Comparison of ENCODE assay signal across 26 mouse cellular contexts in the genomic region with DNA sequence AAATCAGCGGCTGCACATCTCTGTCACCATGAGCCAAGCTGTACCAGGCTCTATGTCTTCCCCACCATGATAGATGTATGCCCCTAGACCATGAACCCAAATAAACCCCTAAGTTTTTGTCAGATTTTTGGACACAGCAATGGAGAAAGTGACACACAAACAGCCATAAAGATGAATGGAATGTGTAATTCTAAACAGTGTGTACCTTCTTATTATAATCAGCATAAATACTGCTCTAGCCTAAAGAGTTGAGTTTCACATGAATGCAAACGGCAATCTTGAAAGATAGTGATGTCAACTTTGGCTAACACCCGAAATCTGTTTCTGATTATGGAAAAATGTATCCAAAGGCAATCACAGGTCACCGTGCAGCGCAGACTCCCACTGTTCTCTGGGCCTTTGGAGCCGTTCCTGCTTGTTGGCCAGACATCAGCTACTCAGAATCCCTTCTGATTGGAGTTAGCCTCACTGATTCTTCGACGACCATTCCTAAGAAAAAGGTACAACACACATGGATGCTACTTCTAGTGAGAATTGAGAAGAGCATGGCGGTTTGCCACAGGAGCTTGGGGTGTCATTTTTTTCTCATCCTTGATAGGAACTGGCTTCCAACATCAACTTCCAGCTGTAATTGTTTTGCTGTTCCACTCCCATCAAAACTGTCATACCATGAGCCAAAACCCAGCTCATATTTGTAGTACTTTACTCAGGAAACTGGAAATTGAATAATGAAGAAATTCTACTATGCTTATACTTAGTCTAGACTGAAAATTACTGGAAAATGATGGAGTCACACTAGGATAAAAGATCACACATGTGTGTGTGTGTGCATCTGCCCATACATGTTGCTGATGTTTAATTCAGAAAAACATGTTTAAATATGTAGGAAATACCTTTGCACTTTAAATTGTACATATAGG. TPM values are rescaled to one million over a fixed set of nuclear protein-coding genes. Genes with fewer than 3 reads are reported as not detected.
DNase-seq lines count a peak whose midpoint lies in the region; ATAC-seq and TF ChIP-seq lines count a peak whose summit lies in the region.
"Had no signal": no experiment of that assay in that cellular context is flagged by ENCODE, and none has a peak within 500 bp of the region (broad histone marks: within the 10 kb centered on the region; RNA-seq: fewer than 3 reads in every experiment).

No protein-coding gene starts in this region.

- no peak for ATAC-seq in midbrain, embryonic 11.5 days (ENCODE audit: low FRiP score)
- no peak for ATAC-seq in midbrain, postnatal 0 days (ENCODE audit: low FRiP score)
- ATAC-seq in embryonic facial prominence, embryonic 12.5 days (ENCODE audit: insufficient number of reproducible peaks, insufficient read depth, low FRiP score, low TSS enrichment), result peak; percentile 47; the same call in 1 of the 2 replicates
- no peak; the same call in 1 of the 2 replicates for ATAC-seq in limb, embryonic 14.5 days (ENCODE audit: low FRiP score, low read depth)
- ATAC-seq in midbrain, embryonic 16.5 days, result no peak
- ATAC-seq: activated CD4-positive, CD25-positive, alpha-beta regulatory T cell, adult 4 months; forebrain, embryonic 14.5 days; inflammation-experienced regulatory T-cells, adult 6 months had no signal

- peak; percentile 44 for DNase-seq in heart, adult 11 months
- no peak for DNase-seq in heart, postnatal 25 days (ENCODE audit: low spot score)
- peak; percentile 35 for DNase-seq in midbrain, embryonic 11.5 days (ENCODE audit: low spot score, missing footprints)
- DNase-seq in midbrain, postnatal 0 days (ENCODE audit: low spot score), result no peak
- DNase-seq in limb, embryonic 14.5 days (ENCODE audit: low spot score), result peak; percentile 73
- no peak for DNase-seq in left cerebral cortex, postnatal 4 days
- DNase-seq: adrenal gland, postnatal 10 days; cerebellum, adult 18-20 months; cerebellum, postnatal 14 days; embryo, embryonic 11 days; gastrocnemius, postnatal 25 days; kidney, adult 18-20 months; layer of hippocampus, adult 9-11 months; liver, embryonic 13.5 days; lung, adult 2 months; lung, postnatal 36 days; midbrain, embryonic 14.5 days had no signal

- TF ChIP-seq POLR2A in limb, embryonic 14.5 days (IDR thresholded peaks at IDR 0.05; ENCODE audit: borderline replicate concordance, extremely low read depth, insufficient read depth, insufficient read length), result no peak

- H3K4me1 ChIP-seq in midbrain, embryonic 11.5 days (ENCODE audit: control insufficient read depth, insufficient read depth, low read length), result no peaks in the 10 kb centered on the region
- H3K4me1 ChIP-seq in midbrain, postnatal 0 days (ENCODE audit: insufficient read depth, low read length), result no peaks in the 10 kb centered on the region
- no peaks in the 10 kb centered on the region for H3K4me1 ChIP-seq in embryonic facial prominence, embryonic 12.5 days
- no peaks in the 10 kb centered on the region for H3K4me1 ChIP-seq in limb, embryonic 14.5 days (ENCODE audit: control insufficient read depth, insufficient read depth, low read length)
- no peaks in the 10 kb centered on the region for H3K4me1 ChIP-seq in midbrain, embryonic 16.5 days (ENCODE audit: control insufficient read depth, insufficient read depth, low read length)
- H3K4me1 ChIP-seq: hindbrain, embryonic 13.5 days; liver, embryonic 13.5 days; megakaryocyte, embryonic 14.5 days had no signal

- 88% methylated on average over 9 of the region's 9 CpGs for WGBS in midbrain, embryonic 11.5 days
- 84% methylated on average over 9 of the region's 9 CpGs for WGBS in midbrain, postnatal 0 days
- 43% methylated on average over 9 of the region's 9 CpGs for WGBS in embryonic facial prominence, embryonic 12.5 days
- 60% methylated on average over 9 of the region's 9 CpGs for WGBS in limb, embryonic 14.5 days
- WGBS in midbrain, embryonic 16.5 days, result 87% methylated on average over 9 of the region's 9 CpGs

- no peaks in the 10 kb centered on the region for H3K36me3 ChIP-seq in midbrain, embryonic 11.5 days (ENCODE audit: control insufficient read depth, insufficient read depth, low read length)
- H3K36me3 ChIP-seq in midbrain, postnatal 0 days (ENCODE audit: insufficient read depth, low read length), result no peaks in the 10 kb centered on the region
- no peaks in the 10 kb centered on the region for H3K36me3 ChIP-seq in embryonic facial prominence, embryonic 12.5 days
- H3K36me3 ChIP-seq in limb, embryonic 14.5 days (ENCODE audit: control insufficient read depth, insufficient read depth, low read length), result no peaks in the 10 kb centered on the region
- no peaks in the 10 kb centered on the region for H3K36me3 ChIP-seq in midbrain, embryonic 16.5 days (ENCODE audit: control insufficient read depth, insufficient read depth, low read length)
- H3K36me3 ChIP-seq: hindbrain, embryonic 13.5 days; liver, embryonic 13.5 days had no signal

- H3K27ac ChIP-seq in midbrain, embryonic 11.5 days (ENCODE audit: low read depth, low read length), result no peak overlapping the region
- H3K27ac ChIP-seq in midbrain, postnatal 0 days (ENCODE audit: low read depth, low read length), result no peak overlapping the region
- H3K27ac ChIP-seq in embryonic facial prominence, embryonic 12.5 days, result peak overlapping the region; percentile 60
- no peak overlapping the region for H3K27ac ChIP-seq in limb, embryonic 14.5 days (replicated peaks; ENCODE audit: low read depth, low read length)
- H3K27ac ChIP-seq in midbrain, embryonic 16.5 days (ENCODE audit: low read length), result no peak overlapping the region
- H3K27ac ChIP-seq: hindbrain, embryonic 13.5 days; kidney, postnatal 0 days; liver, embryonic 13.5 days had no signal

- no peaks in the 10 kb centered on the region for H3K27me3 ChIP-seq in midbrain, embryonic 11.5 days (ENCODE audit: control insufficient read depth, insufficient read depth, low read length)
- no peaks in the 10 kb centered on the region for H3K27me3 ChIP-seq in midbrain, postnatal 0 days (ENCODE audit: insufficient read depth, low read length)
- H3K27me3 ChIP-seq in embryonic facial prominence, embryonic 12.5 days, result no peaks in the 10 kb centered on the region
- H3K27me3 ChIP-seq in limb, embryonic 14.5 days (ENCODE audit: control insufficient read depth, insufficient read depth, low read length), result no peaks in the 10 kb centered on the region
- H3K27me3 ChIP-seq in midbrain, embryonic 16.5 days (ENCODE audit: control insufficient read depth, insufficient read depth, low read depth, low read length), result no peaks in the 10 kb centered on the region
- H3K27me3 ChIP-seq: hindbrain, embryonic 13.5 days had no signal

- no peak for TF ChIP-seq CTCF in midbrain, postnatal 0 days (IDR thresholded peaks at IDR 0.05)

- no peak overlapping the region for H3K4me2 ChIP-seq in midbrain, embryonic 11.5 days
- no peak overlapping the region for H3K4me2 ChIP-seq in midbrain, postnatal 0 days (ENCODE audit: low read depth, low read length, poor library complexity, severe bottlenecking)
- no peak overlapping the region for H3K4me2 ChIP-seq in embryonic facial prominence, embryonic 12.5 days (replicated peaks)
- no peak overlapping the region for H3K4me2 ChIP-seq in limb, embryonic 14.5 days (replicated peaks; ENCODE audit: low read depth, low read length, severe bottlenecking)
- H3K4me2 ChIP-seq in midbrain, embryonic 16.5 days (ENCODE audit: low read length), result no peak overlapping the region
- H3K4me2 ChIP-seq: hindbrain, embryonic 13.5 days; liver, embryonic 13.5 days had no signal

- intact Hi-C loops in heart, postnatal 25 days (cut with DNase I), result no loop called here
- intact Hi-C loops in left cerebral cortex, postnatal 4 days (cut with DNase I), result no loop called here

- no peaks in the 10 kb centered on the region for H3K9me3 ChIP-seq in midbrain, embryonic 11.5 days (ENCODE audit: control insufficient read depth, low read length)
- no peaks in the 10 kb centered on the region for H3K9me3 ChIP-seq in midbrain, postnatal 0 days (ENCODE audit: low read length)
- H3K9me3 ChIP-seq in embryonic facial prominence, embryonic 12.5 days, result no peaks in the 10 kb centered on the region
- H3K9me3 ChIP-seq in limb, embryonic 14.5 days (ENCODE audit: control insufficient read depth, low read length), result no peaks in the 10 kb centered on the region
- no peaks in the 10 kb centered on the region for H3K9me3 ChIP-seq in midbrain, embryonic 16.5 days (replicated peaks; ENCODE audit: control insufficient read depth, low read length, poor library complexity, severe bottlenecking)
- H3K9me3 ChIP-seq: hindbrain, embryonic 13.5 days; liver, embryonic 13.5 days; megakaryocyte, embryonic 14.5 days had no signal

- H3K9ac ChIP-seq in midbrain, embryonic 11.5 days (ENCODE audit: low read length), result no peak overlapping the region
- no peak overlapping the region for H3K9ac ChIP-seq in midbrain, postnatal 0 days (replicated peaks; ENCODE audit: low read length, poor library complexity, severe bottlenecking)
- H3K9ac ChIP-seq in embryonic facial prominence, embryonic 12.5 days, result no peak overlapping the region
- H3K9ac ChIP-seq in limb, embryonic 14.5 days (ENCODE audit: low read depth, low read length, severe bottlenecking), result no peak overlapping the region
- no peak overlapping the region for H3K9ac ChIP-seq in midbrain, embryonic 16.5 days (ENCODE audit: low read depth, low read length)
- H3K9ac ChIP-seq: hindbrain, embryonic 13.5 days; liver, embryonic 13.5 days had no signal

- no peak overlapping the region for H3K4me3 ChIP-seq in midbrain, embryonic 11.5 days (ENCODE audit: low read depth, low read length)
- H3K4me3 ChIP-seq in midbrain, postnatal 0 days (ENCODE audit: low read depth, low read length), result no peak overlapping the region
- no peak overlapping the region for H3K4me3 ChIP-seq in embryonic facial prominence, embryonic 12.5 days
- no peak overlapping the region for H3K4me3 ChIP-seq in limb, embryonic 14.5 days (replicated peaks; ENCODE audit: low read length)
- no peak overlapping the region for H3K4me3 ChIP-seq in midbrain, embryonic 16.5 days (ENCODE audit: low read depth, low read length)
- H3K4me3 ChIP-seq: hindbrain, embryonic 13.5 days; liver, embryonic 13.5 days; megakaryocyte, embryonic 14.5 days; myocyte had no signal

RNA-seq across cellular contexts. Expression of a gene that starts 11.9 kb away (rescaled TPM):
- total RNA-seq in heart, postnatal 25 days (2021), result 10 to 100 TPM; 10.2 to 11.8 TPM
- polyA plus RNA-seq in midbrain, embryonic 11.5 days (2014; fragmentation: Nextera tagmentation; extraction: Ambion mirVana), result 34.8 and 37.1 TPM in 2 replicates
- total RNA-seq in midbrain, postnatal 0 days (2014; rRNA removed), result 3.8 and 7.5 TPM in 2 replicates
- polyA plus RNA-seq in midbrain, postnatal 0 days (2015; fragmentation: Nextera tagmentation; extraction: Ambion mirVana), result 14.1 and 14.4 TPM in 2 replicates
- polyA plus RNA-seq in embryonic facial prominence, embryonic 12.5 days (2016; fragmentation: Nextera tagmentation; extraction: Ambion mirVana), result 33.8 and 35.9 TPM in 2 replicates
- polyA plus RNA-seq in limb, embryonic 14.5 days (2012; rRNA removed), result 12.2 and 15.8 TPM in 2 replicates
- 16.7 and 20.4 TPM in 2 replicates for polyA plus RNA-seq in limb, embryonic 14.5 days (2014; fragmentation: Nextera tagmentation; extraction: Ambion mirVana)
- 10 to 100 TPM; 17.9 to 19.7 TPM for total RNA-seq in left cerebral cortex, postnatal 4 days (2021)
- polyA plus RNA-seq in midbrain, embryonic 16.5 days (2015; fragmentation: Nextera tagmentation; extraction: Ambion mirVana), result 24.1 and 25.5 TPM in 2 replicates

RNA-seq across cellular contexts. Expression of a gene that starts 48.9 kb away (rescaled TPM):
- total RNA-seq in heart, postnatal 25 days (2021), result under 1 TPM; 0.84 to 0.91 TPM
- 6.4 and 6.6 TPM in 2 replicates for polyA plus RNA-seq in midbrain, embryonic 11.5 days (2014; fragmentation: Nextera tagmentation; extraction: Ambion mirVana)
- total RNA-seq in midbrain, postnatal 0 days (2014; rRNA removed), result 8.2 and 14.1 TPM in 2 replicates
- polyA plus RNA-seq in midbrain, postnatal 0 days (2015; fragmentation: Nextera tagmentation; extraction: Ambion mirVana), result 12.6 and 13.4 TPM in 2 replicates
- polyA plus RNA-seq in embryonic facial prominence, embryonic 12.5 days (2016; fragmentation: Nextera tagmentation; extraction: Ambion mirVana), result 25.2 and 27.4 TPM in 2 replicates
- polyA plus RNA-seq in limb, embryonic 14.5 days (2012; rRNA removed), result 16.6 and 17.6 TPM in 2 replicates
- 20.1 and 24.9 TPM in 2 replicates for polyA plus RNA-seq in limb, embryonic 14.5 days (2014; fragmentation: Nextera tagmentation; extraction: Ambion mirVana)
- total RNA-seq in left cerebral cortex, postnatal 4 days (2021), result 10 to 100 TPM; 28.4 to 28.8 TPM
- 11.5 and 13.8 TPM in 2 replicates for polyA plus RNA-seq in midbrain, embryonic 16.5 days (2015; fragmentation: Nextera tagmentation; extraction: Ambion mirVana)

Comparison
In these comparisons a context has a peak if more than half of its experiments do, and no peak if none do; other contexts are left out.
1. DNase-seq: peak in heart, adult 11 months (single experiment), midbrain, embryonic 11.5 days (single experiment) and limb, embryonic 14.5 days (single experiment); none in heart, postnatal 25 days (single experiment), midbrain, postnatal 0 days (single experiment) and left cerebral cortex, postnatal 4 days (single experiment).